Mouse (Mus musculus) G1E-ER4 (cell line): ENCODE data around the gene 4931428L18Rik. TPM values are rescaled to one million over a fixed set of nuclear protein-coding genes. Genes with fewer than 3 reads are reported as not detected.
"Not testable (repeated sequence)": the region's sequence is repeated elsewhere in the genome, so short reads cannot be mapped to it uniquely, and the experiment has no call there.

ENCODE experiments used
- GATA1 ChIP-seq: IDR thresholded peaks from one replicate; pipeline ENCODE4 v1.8.0; 2012; ENCODE audit warnings: low read length, inconsistent platforms
- polyA plus RNA-seq: library from polyadenylated mRNA; stranded (reverse); fragments of >175 nt; gene quantifications from 2 replicates; pipeline ENCODE4 v1.2.3, GENCODE M21; 2012

4931428L18Rik gene
- polyA plus RNA-seq, 1 experiment, result not detected

- no peak for TF ChIP-seq GATA1
These were observed 179.3 kb downstream of the 4931428L18Rik start for GRCm38 (mm10) chr1:31043208-31043607.

- TF ChIP-seq GATA1, result no peak
These were observed 179.7 kb downstream of the 4931428L18Rik start for GRCm38 (mm10) chr1:31042793-31043192.

GRCm38 (mm10) chr1:31033851-31034534 is 188.5 kb downstream of the 4931428L18Rik start:
- no peak for TF ChIP-seq GATA1

- no peak for TF ChIP-seq GATA1
These were observed 190.1 kb downstream of the 4931428L18Rik start for GRCm38 (mm10) chr1:31032351-31032750.

- TF ChIP-seq GATA1, result no peak
These were observed 199.3 kb downstream of the 4931428L18Rik start for GRCm38 (mm10) chr1:31023173-31023572.

- TF ChIP-seq GATA1, result no peak
These were observed 203.2 kb downstream of the 4931428L18Rik start for GRCm38 (mm10) chr1:31019283-31019682.

- no peak for TF ChIP-seq GATA1
These were observed 205.1 kb downstream of the 4931428L18Rik start for GRCm38 (mm10) chr1:31017377-31017776.

GRCm38 (mm10) chr1:31016068-31016467 is 206.4 kb downstream of the 4931428L18Rik start:
- no peak for TF ChIP-seq GATA1

- TF ChIP-seq GATA1, result no peak
These were observed 207.2 kb downstream of the 4931428L18Rik start for GRCm38 (mm10) chr1:31015261-31015660.

- TF ChIP-seq GATA1, result not testable (repeated sequence)
These were observed 244.6 kb downstream of the 4931428L18Rik start, which contains the start of gene AC153137.1 for GRCm38 (mm10) chr1:30977868-30978267. Gene AC153137.1, minus strand, starts transcription at chr1:30977968.

- no peak for TF ChIP-seq GATA1
These were observed 270.7 kb downstream of the 4931428L18Rik start for GRCm38 (mm10) chr1:30951795-30952194.

- TF ChIP-seq GATA1, result no peak
These were observed 272.0 kb downstream of the 4931428L18Rik start for GRCm38 (mm10) chr1:30950456-30950835.

GRCm38 (mm10) chr1:30949710-30950455 is 272.6 kb downstream of the 4931428L18Rik start:
- no peak for TF ChIP-seq GATA1

- no peak for TF ChIP-seq GATA1
These were observed 273.4 kb downstream of the 4931428L18Rik start for GRCm38 (mm10) chr1:30948950-30949639.

GRCm38 (mm10) chr1:30948361-30948949 is 274.0 kb downstream of the 4931428L18Rik start:
- no peak for TF ChIP-seq GATA1

Other genes with a start within 250 kb of the 4931428L18Rik start
- not detected in 2 replicates for gene AC153137.1, start 244.7 kb downstream of the 4931428L18Rik start, polyA plus RNA-seq
- gene Lgsn, start 46.3 kb downstream of the 4931428L18Rik start, polyA plus RNA-seq, result not detected in 2 replicates
- not detected in 2 replicates for gene Pih1d3, start 154 bp upstream of the 4931428L18Rik start, polyA plus RNA-seq